Mouse (Mus musculus): ENCODE measurements at regions not wholly inside any gene's neighbourhood (a gene's known extent, or its start where the extent isn't known, plus 50 kb on each side); places are given as distances from the start of the nearest gene placed in this dataset.
A peak's percentile ranks its signal among the peaks of the same experiment; 100 is the strongest.
"Not testable (repeated sequence)": the region's sequence is repeated elsewhere in the genome, so short reads cannot be mapped to it uniquely, and the experiment has no call there.

DNA sequence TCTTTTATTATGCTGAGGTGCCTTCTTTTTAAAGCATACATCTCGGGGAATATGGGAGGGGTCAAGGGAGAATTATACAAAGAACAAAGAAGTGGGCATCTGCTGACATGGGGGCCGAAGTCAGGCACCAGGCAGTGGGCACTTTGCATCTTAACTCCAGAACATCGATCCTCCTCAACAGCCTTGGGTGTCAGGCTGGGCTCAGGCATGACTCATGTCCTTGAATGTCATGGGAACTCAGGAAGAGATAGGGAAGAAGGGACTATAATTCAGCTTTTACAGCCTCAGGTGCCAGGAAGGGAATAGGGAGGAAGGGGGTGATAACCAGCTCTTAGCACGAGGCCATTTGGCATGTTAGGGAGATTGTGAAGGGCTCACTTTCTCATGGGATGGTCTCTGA is 85.6 kb upstream of the Ptprz1 start:
- not testable (repeated sequence) for H3K4me3 ChIP-seq (ENCODE audit: low read depth, low read length); H3K9me3 ChIP-seq (ENCODE audit: control insufficient read depth, low read length); ATAC-seq (ENCODE audit: low FRiP score); H3K36me3 ChIP-seq (ENCODE audit: control insufficient read depth, insufficient read depth, low read length); H3K9ac ChIP-seq (ENCODE audit: low read length); H3K4me1 ChIP-seq (ENCODE audit: control insufficient read depth, insufficient read depth, low read length); H3K4me2 ChIP-seq; H3K27ac ChIP-seq (ENCODE audit: low read depth, low read length); DNase-seq (ENCODE audit: low spot score, missing footprints); H3K27me3 ChIP-seq (ENCODE audit: control insufficient read depth, insufficient read depth, low read length)
- 80% methylated on average over 4 of the region's 4 CpGs for WGBS

DNA sequence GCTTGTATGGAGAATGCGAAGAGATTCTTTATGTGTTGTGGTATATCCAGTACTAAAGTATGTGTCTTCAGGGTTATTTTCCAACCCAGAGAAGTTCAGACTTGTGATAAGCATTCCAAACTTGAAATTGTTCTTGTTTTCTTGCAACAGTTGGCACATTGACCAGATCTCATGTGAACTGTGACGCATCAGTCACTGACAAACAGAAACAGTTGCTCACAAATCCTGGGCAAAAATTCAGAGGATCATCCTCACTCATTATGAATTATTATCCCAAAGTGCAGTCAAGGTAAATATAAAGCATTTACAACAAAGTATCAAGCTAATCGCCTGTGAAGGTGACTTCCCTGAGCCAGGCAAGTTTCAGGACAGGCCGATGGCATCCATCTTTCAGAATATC is 83.5 kb upstream of the Ptprz1 start:
- WGBS: 93% methylated on average over 4 of the region's 4 CpGs
- Histone ChIP-seq H3K9me3 (ENCODE audit: control insufficient read depth, low read length) (no peaks in the 10 kb centered on the region), H3K27ac (ENCODE audit: low read depth, low read length) (no peak overlapping the region), H3K4me1 (ENCODE audit: control insufficient read depth, insufficient read depth, low read length) (peaks cover 16% of the 10 kb centered on the region; the same call in 1 of the 2 replicates), H3K27me3 (ENCODE audit: control insufficient read depth, insufficient read depth, low read length) (no peaks in the 10 kb centered on the region), H3K4me2 (no peak overlapping the region), H3K36me3 (ENCODE audit: control insufficient read depth, insufficient read depth, low read length) (no peaks in the 10 kb centered on the region), H3K4me3 (ENCODE audit: low read depth, low read length) (no peak overlapping the region), H3K9ac (ENCODE audit: low read length) (no peak overlapping the region)
- no peak for ATAC-seq (ENCODE audit: low FRiP score)
- peak; percentile 45 for DNase-seq (ENCODE audit: low spot score, missing footprints)

DNA sequence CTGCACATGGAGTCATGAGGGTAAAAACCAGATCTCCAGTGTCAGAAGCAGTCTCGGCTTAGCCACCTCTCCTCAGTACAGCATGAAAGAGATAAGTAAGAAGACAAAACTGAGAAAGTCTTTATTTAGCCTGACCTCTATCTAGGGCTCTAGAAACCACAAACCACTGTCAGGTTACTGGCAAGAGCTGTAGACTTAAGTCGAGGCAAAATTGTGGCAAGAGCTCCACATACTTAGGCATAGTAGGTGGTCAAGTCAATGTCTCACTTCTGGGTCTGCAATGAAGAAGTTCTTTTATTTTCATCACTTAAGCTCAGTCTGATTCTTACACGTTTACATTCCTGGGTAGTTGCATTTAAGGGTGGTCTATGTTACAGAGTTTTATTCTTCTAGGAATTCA is 82.7 kb upstream of the Ptprz1 start:
- peaks cover 16% of the 10 kb centered on the region; the same call in 1 of the 2 replicates for H3K4me1 ChIP-seq (ENCODE audit: control insufficient read depth, insufficient read depth, low read length)
- no peak overlapping the region; the same call in 1 of the 2 replicates for H3K27ac ChIP-seq (ENCODE audit: low read depth, low read length)

DNA sequence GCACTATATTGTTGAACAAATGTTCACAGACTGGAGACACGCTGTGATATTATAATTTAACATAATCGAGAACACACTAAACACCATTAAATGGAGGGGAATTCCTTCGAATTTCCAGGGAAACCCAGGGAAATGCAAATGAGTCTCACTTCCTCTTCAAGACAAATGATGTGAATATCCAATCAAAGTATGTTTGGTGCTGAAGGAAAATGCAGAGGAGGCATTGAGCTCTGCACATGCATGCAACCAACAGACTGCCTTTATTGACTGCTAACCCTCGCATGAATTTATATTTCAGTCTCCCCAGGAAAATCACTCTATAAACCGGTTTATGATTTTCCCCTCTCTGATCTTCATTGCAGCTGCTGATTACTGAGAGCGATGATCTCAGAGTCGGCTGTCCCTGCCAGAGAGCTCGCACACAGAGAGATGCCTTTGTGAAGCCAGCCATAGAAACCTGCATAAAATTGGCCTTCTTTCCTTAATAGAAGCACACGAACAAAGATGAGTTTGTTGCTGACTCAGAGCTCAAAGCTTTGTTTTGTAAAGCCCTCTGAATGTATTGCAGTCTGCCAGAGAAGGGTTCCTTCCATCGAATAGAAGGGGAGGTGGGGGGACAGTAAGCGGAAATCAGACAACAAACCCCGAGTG is 81.1 kb upstream of the Ptprz1 start:
- H3K9me3 ChIP-seq (ENCODE audit: control insufficient read depth, low read length): no peaks in the 10 kb centered on the region
- no peaks in the 10 kb centered on the region for H3K27me3 ChIP-seq (ENCODE audit: control insufficient read depth, insufficient read depth, low read length)
- H3K27ac ChIP-seq (ENCODE audit: low read depth, low read length): peak overlapping the region; percentile 92
- peak overlapping the region; percentile 42 for H3K4me2 ChIP-seq
- peak overlapping the region; percentile 54 for H3K9ac ChIP-seq (ENCODE audit: low read length)
- peak; percentile 95 for DNase-seq (ENCODE audit: low spot score, missing footprints)
- peaks cover 16% of the 10 kb centered on the region; the same call in 1 of the 2 replicates for H3K4me1 ChIP-seq (ENCODE audit: control insufficient read depth, insufficient read depth, low read length)
- 13% methylated on average over 12 of the region's 12 CpGs for WGBS
- peak; percentile 90 for ATAC-seq (ENCODE audit: low FRiP score)
- no peak overlapping the region for H3K4me3 ChIP-seq (ENCODE audit: low read depth, low read length)
- H3K36me3 ChIP-seq (ENCODE audit: control insufficient read depth, insufficient read depth, low read length): no peaks in the 10 kb centered on the region

More for the DNA sequence above, 82.7 kb upstream of the Ptprz1 start:
- ATAC-seq (ENCODE audit: low FRiP score) (no peak), DNase-seq (ENCODE audit: low spot score, missing footprints) (peak; percentile 71)
- H3K4me2 ChIP-seq: no peak overlapping the region
- 86% methylated on average over 3 of the region's 3 CpGs for WGBS
- no peak overlapping the region for H3K4me3 ChIP-seq (ENCODE audit: low read depth, low read length)
- H3K9ac ChIP-seq (ENCODE audit: low read length): no peak overlapping the region
- H3K36me3 ChIP-seq (ENCODE audit: control insufficient read depth, insufficient read depth, low read length): no peaks in the 10 kb centered on the region
- H3K27me3 ChIP-seq (ENCODE audit: control insufficient read depth, insufficient read depth, low read length): no peaks in the 10 kb centered on the region
- H3K9me3 ChIP-seq (ENCODE audit: control insufficient read depth, low read length): no peaks in the 10 kb centered on the region

DNA sequence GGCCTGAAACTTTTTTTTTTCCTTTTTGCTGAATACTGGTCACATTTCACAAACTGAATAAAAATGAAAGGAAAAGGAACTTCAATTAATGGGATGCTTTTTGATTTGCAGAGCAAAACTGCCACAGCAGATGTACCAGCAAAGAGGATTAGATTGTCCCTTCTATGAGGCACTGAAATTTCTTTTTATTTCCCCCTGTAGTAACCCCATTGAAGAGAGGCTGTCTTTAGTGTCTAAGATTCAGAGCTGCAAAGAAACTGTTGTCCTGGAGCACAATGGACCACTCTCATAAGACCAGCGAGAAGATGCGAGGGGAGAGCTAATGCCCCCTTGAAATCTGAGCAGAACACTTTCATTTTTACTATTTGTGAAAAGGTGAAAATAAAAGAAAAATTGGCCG is 80.5 kb upstream of the Ptprz1 start:
- DNase-seq (ENCODE audit: low spot score, missing footprints): no peak
- 11% methylated on average over 3 of the region's 3 CpGs for WGBS
- no peak overlapping the region for H3K4me3 ChIP-seq (ENCODE audit: low read depth, low read length)
- peak overlapping the region; percentile 42 for H3K4me2 ChIP-seq
- peak overlapping the region; percentile 54; the same call in 1 of the 2 replicates for H3K9ac ChIP-seq (ENCODE audit: low read length)
- ATAC-seq (ENCODE audit: low FRiP score): peak; percentile 79
- no peaks in the 10 kb centered on the region for H3K36me3 ChIP-seq (ENCODE audit: control insufficient read depth, insufficient read depth, low read length)
- H3K9me3 ChIP-seq (ENCODE audit: control insufficient read depth, low read length): no peaks in the 10 kb centered on the region
- peaks cover 16% of the 10 kb centered on the region; the same call in 1 of the 2 replicates for H3K4me1 ChIP-seq (ENCODE audit: control insufficient read depth, insufficient read depth, low read length)
- H3K27ac ChIP-seq (ENCODE audit: low read depth, low read length): peak overlapping the region; percentile 92
- no peaks in the 10 kb centered on the region for H3K27me3 ChIP-seq (ENCODE audit: control insufficient read depth, insufficient read depth, low read length)

DNA sequence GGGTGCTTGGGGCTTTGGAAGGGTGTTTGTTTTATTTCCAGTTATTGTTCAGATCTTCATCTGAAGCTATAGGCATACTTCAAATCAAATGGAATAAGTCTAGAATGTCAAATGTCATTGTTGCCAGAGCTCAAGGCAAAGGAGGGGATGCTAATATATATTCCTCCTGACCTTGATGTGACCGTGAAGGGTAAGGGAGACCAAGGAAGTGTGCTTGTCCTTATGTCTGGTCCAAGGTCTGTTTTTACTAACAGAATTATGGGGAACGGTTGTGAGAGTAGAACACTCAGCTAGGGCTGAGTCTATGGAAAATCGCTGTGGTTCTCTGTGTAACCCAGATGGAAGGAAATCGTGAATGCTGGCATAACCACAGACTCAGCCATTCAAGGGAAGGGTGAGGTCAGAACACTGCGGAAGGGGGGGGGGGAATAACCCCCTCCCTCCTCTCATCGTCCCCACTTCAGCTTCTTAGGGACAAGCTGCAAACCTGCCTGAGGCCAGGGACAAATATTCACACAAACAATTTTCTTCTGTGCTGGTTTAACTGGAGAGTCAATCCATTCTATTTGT is 79.9 kb upstream of the Ptprz1 start:
- Histone ChIP-seq H3K9ac (ENCODE audit: low read length) (peak overlapping the region; percentile 14), H3K4me1 (ENCODE audit: control insufficient read depth, insufficient read depth, low read length) (peaks cover 16% of the 10 kb centered on the region; the same call in 1 of the 2 replicates), H3K27ac (ENCODE audit: low read depth, low read length) (peak overlapping the region; percentile 92), H3K36me3 (ENCODE audit: control insufficient read depth, insufficient read depth, low read length) (no peaks in the 10 kb centered on the region), H3K27me3 (ENCODE audit: control insufficient read depth, insufficient read depth, low read length) (no peaks in the 10 kb centered on the region), H3K4me3 (ENCODE audit: low read depth, low read length) (no peak overlapping the region), H3K9me3 (ENCODE audit: control insufficient read depth, low read length) (no peaks in the 10 kb centered on the region), H3K4me2 (peak overlapping the region; percentile 42)
- 32% methylated on average over 6 of the region's 6 CpGs for WGBS
- DNase-seq (ENCODE audit: low spot score, missing footprints): peak; percentile 93
- peak; percentile 55 for ATAC-seq (ENCODE audit: low FRiP score)

DNA sequence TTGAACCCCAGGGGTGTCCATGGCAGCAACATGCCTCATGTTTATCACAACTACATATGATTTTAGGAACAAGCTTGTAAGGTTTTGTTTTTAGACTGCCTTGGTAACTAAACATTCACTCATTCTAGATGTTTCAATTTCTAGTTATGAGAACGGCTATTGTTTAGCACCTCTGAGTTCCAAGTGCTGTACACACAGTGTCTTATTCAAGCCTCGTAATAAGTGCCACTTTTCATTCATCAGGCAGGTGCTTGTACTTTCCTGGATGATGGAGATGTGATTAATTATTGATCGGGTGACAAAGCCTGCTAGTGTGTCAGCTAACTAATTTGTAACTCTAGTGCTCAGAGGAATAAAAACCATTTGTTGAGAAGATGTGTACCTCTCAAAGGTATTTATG is 73.4 kb upstream of the Ptprz1 start:
- H3K27me3 ChIP-seq (ENCODE audit: control insufficient read depth, insufficient read depth, low read length): no peaks in the 10 kb centered on the region

DNA sequence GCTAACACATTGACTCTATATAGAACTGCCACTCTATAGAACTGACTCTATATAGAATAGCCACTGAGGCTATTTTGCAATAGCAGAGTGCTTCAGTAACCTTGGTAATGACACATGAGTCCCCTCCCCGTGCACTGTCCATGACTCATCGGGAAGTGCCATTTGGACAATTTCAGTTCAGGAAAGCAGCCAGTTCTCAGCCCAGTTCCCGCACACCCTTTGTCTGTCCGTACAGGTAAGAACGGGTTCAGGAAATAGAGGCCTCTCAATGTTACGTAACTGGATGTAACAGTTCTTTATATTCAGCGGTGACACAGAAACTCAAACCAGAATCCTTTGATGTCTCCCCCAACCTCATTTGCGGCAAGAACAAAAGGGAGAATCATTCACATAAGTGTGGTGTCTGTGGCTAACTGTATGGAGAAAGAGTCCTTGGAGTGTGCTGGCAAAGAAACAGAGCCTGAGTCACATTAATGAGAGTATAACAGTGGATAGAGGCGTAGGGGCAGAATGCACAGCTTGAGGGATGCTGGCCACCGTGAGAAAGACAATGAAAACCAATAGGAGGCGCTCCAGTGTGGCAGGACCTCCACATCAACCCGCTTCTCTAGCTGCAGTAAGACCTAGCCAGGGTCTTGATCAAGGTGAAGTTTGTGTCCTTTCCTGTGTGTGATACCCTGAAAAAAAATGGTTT is 72.8 kb upstream of the Ptprz1 start:
- H3K27me3 ChIP-seq (ENCODE audit: control insufficient read depth, insufficient read depth, low read length): no peaks in the 10 kb centered on the region
- DNase-seq (ENCODE audit: low spot score, missing footprints) (peak; percentile 78), ATAC-seq (ENCODE audit: low FRiP score) (peak; percentile 55; the same call in 1 of the 2 replicates)
- H3K9ac ChIP-seq (ENCODE audit: low read length): no peak overlapping the region
- no peak overlapping the region for H3K27ac ChIP-seq (ENCODE audit: low read depth, low read length)
- no peaks in the 10 kb centered on the region for H3K9me3 ChIP-seq (ENCODE audit: control insufficient read depth, low read length)
- no peak overlapping the region for H3K4me2 ChIP-seq
- no peak overlapping the region for H3K4me3 ChIP-seq (ENCODE audit: low read depth, low read length)
- no peaks in the 10 kb centered on the region for H3K4me1 ChIP-seq (ENCODE audit: control insufficient read depth, insufficient read depth, low read length)
- H3K36me3 ChIP-seq (ENCODE audit: control insufficient read depth, insufficient read depth, low read length): no peaks in the 10 kb centered on the region
- WGBS: 65% methylated on average over 12 of the region's 12 CpGs

More for the DNA sequence above, 73.4 kb upstream of the Ptprz1 start:
- Histone ChIP-seq H3K9ac (ENCODE audit: low read length) (no peak overlapping the region), H3K9me3 (ENCODE audit: control insufficient read depth, low read length) (no peaks in the 10 kb centered on the region), H3K4me1 (ENCODE audit: control insufficient read depth, insufficient read depth, low read length) (no peaks in the 10 kb centered on the region), H3K4me2 (no peak overlapping the region), H3K4me3 (ENCODE audit: low read depth, low read length) (no peak overlapping the region), H3K27ac (ENCODE audit: low read depth, low read length) (no peak overlapping the region), H3K36me3 (ENCODE audit: control insufficient read depth, insufficient read depth, low read length) (no peaks in the 10 kb centered on the region)
- DNase-seq (ENCODE audit: low spot score, missing footprints): peak; percentile 74
- 70% methylated on average over 3 of the region's 3 CpGs for WGBS
- ATAC-seq (ENCODE audit: low FRiP score): no peak; the same call in 1 of the 2 replicates

DNA sequence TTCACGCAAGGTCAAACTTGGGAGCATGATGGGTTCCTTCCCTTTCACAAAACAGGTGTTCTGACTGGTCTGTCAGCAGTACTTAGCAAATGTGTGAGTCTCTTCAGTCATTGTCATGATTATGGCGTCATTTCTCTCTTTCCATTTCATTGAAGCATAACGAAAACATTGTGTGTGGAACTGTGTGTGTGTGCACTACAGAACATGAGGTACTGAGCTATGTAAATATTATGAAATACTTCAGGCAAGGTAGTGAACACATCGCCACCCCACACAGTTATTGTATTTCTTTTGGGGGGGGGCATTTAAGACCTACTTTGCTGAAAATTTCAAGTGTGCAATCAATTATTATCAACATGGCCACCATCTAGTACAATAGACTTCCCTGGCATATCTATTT is 71.4 kb upstream of the Ptprz1 start:
- H3K27me3 ChIP-seq (ENCODE audit: control insufficient read depth, insufficient read depth, low read length): no peaks in the 10 kb centered on the region
- no peak overlapping the region for H3K4me2 ChIP-seq
- DNase-seq (ENCODE audit: low spot score, missing footprints) (no peak), ATAC-seq (ENCODE audit: low FRiP score) (no peak)
- WGBS: 90% methylated on average over 4 of the region's 4 CpGs
- H3K9ac ChIP-seq (ENCODE audit: low read length): no peak overlapping the region
- H3K9me3 ChIP-seq (ENCODE audit: control insufficient read depth, low read length): no peaks in the 10 kb centered on the region
- no peaks in the 10 kb centered on the region for H3K4me1 ChIP-seq (ENCODE audit: control insufficient read depth, insufficient read depth, low read length)
- no peak overlapping the region for H3K4me3 ChIP-seq (ENCODE audit: low read depth, low read length)
- no peak overlapping the region for H3K27ac ChIP-seq (ENCODE audit: low read depth, low read length)
- H3K36me3 ChIP-seq (ENCODE audit: control insufficient read depth, insufficient read depth, low read length): no peaks in the 10 kb centered on the region
